Mouse (Mus musculus): ENCODE measurements around the gene Efemp1.

GRCm38 (mm10) chr11:28833809-28834208 is 19.2 kb upstream of the Efemp1 start:
- no peak for TF ChIP-seq CTCF (IDR thresholded peaks at IDR 0.05; ENCODE audit: low read depth)
- TF ChIP-seq EP300 (optimal IDR thresholded peaks at IDR 0.05), result no peak

All from stomach, postnatal 0 days (tissue).